Mouse (Mus musculus): ENCODE data around the gene Dst. TPM values are rescaled to one million over a fixed set of nuclear protein-coding genes. Genes with fewer than 3 reads are reported as not detected.

Gene Dst
- polyA plus RNA-seq, 1 experiment from 2014 or later = 11.3 TPM

DNA sequence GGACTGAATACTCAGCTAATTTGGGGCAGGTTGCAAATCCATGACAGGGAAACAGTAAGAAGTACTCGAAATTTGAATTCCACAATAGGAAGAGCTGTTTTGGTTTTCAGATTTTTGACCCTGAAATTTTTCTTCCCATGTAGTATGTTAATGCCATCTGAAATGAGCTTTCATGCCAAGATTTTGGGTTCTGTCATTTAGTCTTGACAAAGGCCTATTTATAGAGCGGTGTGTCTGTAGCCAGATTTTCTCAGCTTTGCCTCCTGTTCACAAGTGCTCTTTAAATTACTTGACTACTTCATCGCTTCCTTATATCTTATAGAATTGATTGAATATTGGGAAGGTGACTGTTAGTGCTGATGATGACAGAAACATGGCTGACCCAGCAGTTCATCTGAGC is 27.9 kb downstream of the Dst start:
- WGBS = 89% methylated on average over 3 of the region's 3 CpGs

DNA sequence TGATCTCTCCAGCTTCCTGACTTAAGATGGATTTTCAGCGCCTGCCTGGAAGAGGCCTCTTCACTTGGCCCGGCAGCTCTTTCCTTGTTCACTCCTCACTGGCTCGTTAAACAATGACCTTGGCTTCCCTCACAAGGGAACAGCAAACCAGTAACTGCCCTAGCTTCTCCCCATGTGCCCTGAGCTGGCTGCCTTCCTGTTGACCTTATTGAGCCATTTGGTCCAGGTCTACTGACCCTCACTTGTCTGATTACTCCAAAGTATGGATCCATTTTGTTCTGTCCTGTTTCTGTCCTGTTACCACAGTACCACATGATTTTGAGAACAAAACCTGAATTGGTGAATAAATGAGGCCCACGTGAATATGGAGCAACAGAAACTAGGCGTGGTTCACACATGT is 31.8 kb downstream of the Dst start:
- Histone ChIP-seq H3K27ac (no peak overlapping the region), H3K27me3 (ENCODE audit: poor library complexity, severe bottlenecking) (no peaks in the 10 kb centered on the region), H3K4me3 (no peak overlapping the region), H3K36me3 (replicated peaks) (no peaks in the 10 kb centered on the region), H3K4me1 (no peaks in the 10 kb centered on the region), H3K9me3 (no peaks in the 10 kb centered on the region)
- WGBS = 90% methylated on average over 5 of the region's 5 CpGs
- no peak for DNase-seq (ENCODE audit: extremely low spot score, low spot score)

More for the DNA sequence above, 27.9 kb downstream of the Dst start:
- no peak for DNase-seq (ENCODE audit: extremely low spot score, low spot score)
- Histone ChIP-seq H3K36me3 (replicated peaks) (no peaks in the 10 kb centered on the region), H3K4me3 (no peak overlapping the region), H3K4me1 (peaks cover 16% of the 10 kb centered on the region), H3K27ac (no peak overlapping the region), H3K27me3 (ENCODE audit: poor library complexity, severe bottlenecking) (no peaks in the 10 kb centered on the region), H3K9me3 (no peaks in the 10 kb centered on the region)

DNA sequence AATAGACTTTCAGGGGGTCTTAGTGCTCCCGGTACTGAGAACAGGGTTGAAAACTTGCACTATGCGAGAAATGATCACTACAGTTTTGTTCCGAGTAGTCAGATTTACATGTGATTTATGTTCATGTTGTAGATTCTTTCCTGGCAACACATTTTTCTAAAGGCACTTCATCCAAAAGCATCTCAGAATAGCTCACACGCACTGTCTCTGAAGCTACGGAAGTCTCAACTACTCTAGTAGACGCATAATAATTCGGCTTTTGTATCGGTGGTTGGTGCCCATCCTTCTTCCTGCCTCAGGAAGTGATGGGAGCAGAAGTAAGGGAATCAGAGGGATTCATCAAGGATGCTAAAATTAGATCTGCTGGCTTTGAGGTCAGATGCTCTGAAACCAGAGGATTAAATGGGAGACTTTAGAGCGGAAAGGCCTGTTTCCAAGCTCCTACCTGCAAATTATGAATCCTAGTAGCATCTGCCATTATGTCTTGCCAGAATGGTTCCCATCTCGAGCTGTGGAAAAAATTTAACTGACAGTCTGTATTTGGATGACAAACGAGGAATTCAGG is 32.4 kb downstream of the Dst start:
- no peaks in the 10 kb centered on the region for H3K9me3 ChIP-seq
- H3K4me3 ChIP-seq = no peak overlapping the region
- no peaks in the 10 kb centered on the region for H3K36me3 ChIP-seq (replicated peaks)
- no peak for DNase-seq (ENCODE audit: extremely low spot score, low spot score)
- H3K27me3 ChIP-seq (ENCODE audit: poor library complexity, severe bottlenecking) = no peaks in the 10 kb centered on the region
- WGBS = 87% methylated on average over 11 of the region's 11 CpGs
- no peaks in the 10 kb centered on the region for H3K4me1 ChIP-seq
- H3K27ac ChIP-seq = no peak overlapping the region

DNA sequence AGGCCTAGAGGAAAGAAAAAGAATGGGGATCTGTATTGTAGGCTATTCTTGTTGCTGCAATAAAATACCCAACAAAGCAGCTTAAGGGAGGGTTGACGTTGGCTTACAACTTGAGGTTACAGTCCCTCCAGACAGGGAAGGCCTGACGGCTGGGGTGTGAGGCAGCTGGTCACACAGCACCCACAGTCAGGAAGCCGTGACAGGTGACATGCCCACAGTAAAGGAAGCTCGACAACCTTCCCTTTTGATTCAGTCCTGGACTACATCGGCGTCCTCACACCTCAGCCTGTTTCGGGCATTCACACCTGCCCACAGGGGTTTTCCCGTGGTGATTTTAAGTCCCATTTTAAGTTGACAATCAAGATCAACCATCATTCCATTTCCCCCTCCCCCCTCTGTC is 34.6 kb downstream of the Dst start:
- no peaks in the 10 kb centered on the region for H3K36me3 ChIP-seq (replicated peaks)
- H3K4me1 ChIP-seq = no peaks in the 10 kb centered on the region
- H3K27me3 ChIP-seq (ENCODE audit: poor library complexity, severe bottlenecking) = no peaks in the 10 kb centered on the region
- no peak overlapping the region for H3K4me3 ChIP-seq
- no peak overlapping the region for H3K27ac ChIP-seq
- no peaks in the 10 kb centered on the region for H3K9me3 ChIP-seq
- DNase-seq (ENCODE audit: extremely low spot score, low spot score) = no peak
- 90% methylated on average over 8 of the region's 8 CpGs for WGBS

DNA sequence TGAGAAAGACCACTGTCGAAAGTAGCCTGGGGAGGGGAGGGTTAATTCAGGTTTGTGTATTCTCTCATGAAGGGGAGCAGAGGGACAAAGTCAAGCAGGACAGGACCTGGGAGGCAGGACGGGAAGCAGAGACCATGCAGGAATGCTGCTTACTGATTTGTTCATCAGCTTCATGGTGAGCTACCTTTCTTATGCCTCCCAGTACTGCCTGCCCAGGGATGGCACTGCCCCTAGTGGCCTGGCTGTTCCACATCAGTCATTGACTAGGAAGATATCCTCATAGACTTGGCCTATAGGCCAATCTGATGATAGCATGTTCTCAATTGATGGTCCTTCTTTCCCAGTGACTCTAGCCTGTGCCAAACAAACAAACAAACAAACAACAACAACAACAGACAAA is 35.9 kb downstream of the Dst start:
- Histone ChIP-seq H3K4me1 (no peaks in the 10 kb centered on the region), H3K27ac (no peak overlapping the region), H3K27me3 (ENCODE audit: poor library complexity, severe bottlenecking) (no peaks in the 10 kb centered on the region), H3K36me3 (replicated peaks) (no peaks in the 10 kb centered on the region), H3K4me3 (no peak overlapping the region), H3K9me3 (no peaks in the 10 kb centered on the region)
- no peak for DNase-seq (ENCODE audit: extremely low spot score, low spot score)
- 83% methylated on average over 2 of the region's 2 CpGs for WGBS

DNA sequence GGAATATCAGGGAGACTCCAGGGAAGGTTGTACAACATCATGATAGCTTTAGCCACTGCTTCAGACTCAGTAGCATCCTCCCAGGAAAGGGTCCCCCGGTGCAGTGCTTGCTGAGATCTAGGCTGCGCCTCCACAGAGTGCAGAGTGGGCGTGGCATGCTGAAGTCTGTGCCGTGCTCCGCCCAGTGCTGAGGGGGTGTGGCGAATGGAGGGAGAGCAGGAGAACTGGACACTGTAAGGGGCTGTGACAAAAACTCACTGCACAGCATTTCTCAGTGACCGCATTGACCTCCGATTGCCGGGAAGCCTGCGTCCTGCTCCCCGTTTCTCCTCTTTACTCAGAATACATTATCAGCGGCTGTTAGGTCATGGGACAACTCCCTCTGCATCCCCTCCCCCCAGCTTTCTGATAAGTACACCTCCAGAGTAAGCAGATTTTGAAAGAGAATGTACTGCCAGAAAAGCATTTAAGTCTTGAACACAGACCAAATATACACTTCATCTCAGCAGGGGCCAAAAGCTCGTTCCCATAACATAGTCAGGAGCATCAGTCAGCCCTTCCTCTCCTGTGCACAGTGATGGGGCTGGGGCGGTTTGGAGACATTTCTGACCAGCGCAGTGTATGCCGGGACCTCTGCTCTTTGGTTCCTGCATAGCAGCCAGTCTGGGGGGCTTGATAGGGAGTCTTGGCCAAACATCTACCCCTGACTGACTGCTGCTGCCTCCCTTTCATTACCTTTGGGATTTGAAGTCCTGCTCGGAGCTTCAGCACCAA is 37.1 kb downstream of the Dst start:
- Histone ChIP-seq H3K4me1 (no peaks in the 10 kb centered on the region), H3K9me3 (no peaks in the 10 kb centered on the region), H3K27me3 (ENCODE audit: poor library complexity, severe bottlenecking) (no peaks in the 10 kb centered on the region), H3K27ac (no peak overlapping the region), H3K36me3 (replicated peaks) (no peaks in the 10 kb centered on the region), H3K4me3 (no peak overlapping the region)
- DNase-seq (ENCODE audit: extremely low spot score, low spot score) = no peak
- 80% methylated on average over 17 of the region's 17 CpGs for WGBS

DNA sequence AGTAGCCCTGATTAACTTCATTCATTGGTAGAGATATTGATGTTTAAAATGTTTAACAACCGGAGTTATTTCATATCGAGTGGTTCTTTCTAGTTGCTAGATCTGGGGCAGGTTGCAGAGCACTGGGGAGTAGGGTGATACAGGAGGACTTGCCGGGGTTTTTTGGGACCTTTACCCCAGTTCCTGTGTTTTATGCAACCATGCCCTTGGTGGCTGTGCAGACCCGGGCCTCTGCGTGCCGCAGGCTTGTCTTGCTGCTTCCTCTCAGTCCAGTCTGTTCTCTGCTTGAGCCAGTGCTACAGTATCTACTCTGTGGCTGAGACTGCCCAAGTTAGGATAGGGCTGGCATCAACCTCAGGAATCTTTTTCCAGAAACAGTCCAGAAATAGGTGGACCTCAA is 37.7 kb downstream of the Dst start:
- Histone ChIP-seq H3K27ac (no peak overlapping the region), H3K27me3 (ENCODE audit: poor library complexity, severe bottlenecking) (no peaks in the 10 kb centered on the region), H3K4me1 (no peaks in the 10 kb centered on the region), H3K36me3 (replicated peaks) (no peaks in the 10 kb centered on the region), H3K9me3 (no peaks in the 10 kb centered on the region), H3K4me3 (no peak overlapping the region)
- 91% methylated on average over 6 of the region's 6 CpGs for WGBS
- DNase-seq (ENCODE audit: extremely low spot score, low spot score) = no peak

DNA sequence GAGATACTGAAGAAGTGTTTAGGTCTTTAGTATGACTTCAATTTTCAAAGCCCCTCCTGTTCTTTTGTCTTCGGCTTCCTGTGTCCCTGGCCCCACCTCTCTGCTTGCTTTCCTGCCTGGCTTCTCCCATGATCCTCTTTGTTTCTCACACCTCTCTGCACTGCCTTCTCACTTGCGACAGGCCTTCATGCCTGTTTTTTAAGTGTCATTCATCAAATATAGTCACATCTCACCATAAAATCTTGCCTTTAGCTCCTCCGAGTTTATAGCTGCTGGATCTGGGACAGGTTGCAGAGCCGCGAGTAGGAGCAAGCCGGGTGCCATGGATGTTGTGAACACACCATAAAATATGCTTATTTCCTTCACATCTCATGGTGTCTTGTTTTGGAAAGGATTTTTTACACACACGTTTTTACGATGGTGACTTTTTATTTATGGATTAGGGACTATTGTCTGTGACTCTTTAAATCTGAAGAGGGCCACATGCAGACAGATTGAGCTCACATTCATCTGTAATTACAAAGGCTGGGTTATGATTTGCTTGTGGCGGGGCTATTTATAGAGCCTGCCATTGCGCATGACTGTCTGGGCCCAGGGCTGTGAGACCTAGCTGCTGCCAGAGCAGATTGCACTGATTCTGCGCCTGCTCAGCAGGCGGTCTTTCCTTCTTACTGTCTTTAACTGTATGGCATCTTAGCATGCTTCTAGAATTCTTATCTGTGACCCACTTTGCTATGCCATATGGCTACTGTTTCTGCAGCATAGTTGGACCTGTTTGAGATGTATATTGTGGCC is 38.8 kb downstream of the Dst start:
- H3K4me1 ChIP-seq = no peaks in the 10 kb centered on the region
- 90% methylated on average over 12 of the region's 12 CpGs for WGBS
- DNase-seq (ENCODE audit: extremely low spot score, low spot score) = no peak
- no peaks in the 10 kb centered on the region for H3K9me3 ChIP-seq
- H3K36me3 ChIP-seq (replicated peaks) = no peaks in the 10 kb centered on the region
- no peaks in the 10 kb centered on the region for H3K27me3 ChIP-seq (ENCODE audit: poor library complexity, severe bottlenecking)
- no peak overlapping the region for H3K27ac ChIP-seq
- H3K4me3 ChIP-seq = no peak overlapping the region

DNA sequence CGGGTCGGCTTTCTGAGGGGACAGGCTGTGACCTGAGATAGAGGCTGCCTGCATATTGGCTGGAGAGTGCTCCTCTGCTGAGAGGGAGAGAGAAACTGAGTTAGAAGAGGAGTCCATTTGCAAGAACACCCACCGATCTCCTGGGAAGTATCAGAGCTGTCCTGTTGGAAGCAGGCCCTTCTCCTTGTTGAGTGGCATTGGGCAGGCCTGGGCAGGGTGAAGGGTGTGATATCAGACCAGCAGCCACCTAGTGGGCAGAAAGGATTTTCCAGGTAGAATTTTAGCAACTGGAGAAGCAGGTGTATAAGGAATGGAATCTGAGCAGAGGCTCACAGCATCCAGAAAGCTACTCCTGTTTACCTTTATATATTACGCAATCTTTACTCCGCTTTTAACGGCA is 39.8 kb downstream of the Dst start:
- H3K27ac ChIP-seq = no peak overlapping the region
- no peaks in the 10 kb centered on the region for H3K4me1 ChIP-seq
- no peaks in the 10 kb centered on the region for H3K9me3 ChIP-seq
- no peaks in the 10 kb centered on the region for H3K27me3 ChIP-seq (ENCODE audit: poor library complexity, severe bottlenecking)
- WGBS = 91% methylated on average over 6 of the region's 6 CpGs
- no peak for DNase-seq (ENCODE audit: extremely low spot score, low spot score)
- no peak overlapping the region for H3K4me3 ChIP-seq
- H3K36me3 ChIP-seq (replicated peaks) = no peaks in the 10 kb centered on the region

DNA sequence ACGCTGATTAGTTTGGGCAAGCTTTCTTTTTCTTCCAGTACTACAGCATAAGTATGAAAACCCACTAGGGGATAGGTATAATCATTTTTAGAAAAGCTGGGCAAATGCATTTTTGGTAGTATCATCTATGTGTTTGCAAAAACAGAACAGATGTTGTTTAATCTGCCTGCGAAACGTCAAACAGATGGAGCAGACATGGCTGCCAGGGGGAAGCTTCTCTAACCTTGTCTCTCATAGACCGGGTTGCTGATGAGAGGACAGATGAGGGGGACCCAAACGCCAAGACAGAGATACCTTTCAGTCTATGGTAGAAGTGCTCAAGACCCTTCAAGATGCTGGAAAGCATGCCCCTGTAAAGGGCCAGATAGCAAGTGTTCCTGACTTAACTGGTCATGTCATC is 40.5 kb downstream of the Dst start:
- no peaks in the 10 kb centered on the region for H3K4me1 ChIP-seq
- H3K36me3 ChIP-seq (replicated peaks) = no peaks in the 10 kb centered on the region
- no peak for DNase-seq (ENCODE audit: extremely low spot score, low spot score)
- H3K27me3 ChIP-seq (ENCODE audit: poor library complexity, severe bottlenecking) = no peaks in the 10 kb centered on the region
- H3K4me3 ChIP-seq = no peak overlapping the region
- no peak overlapping the region for H3K27ac ChIP-seq
- H3K9me3 ChIP-seq = no peaks in the 10 kb centered on the region
- 90% methylated on average over 5 of the region's 5 CpGs for WGBS

DNA sequence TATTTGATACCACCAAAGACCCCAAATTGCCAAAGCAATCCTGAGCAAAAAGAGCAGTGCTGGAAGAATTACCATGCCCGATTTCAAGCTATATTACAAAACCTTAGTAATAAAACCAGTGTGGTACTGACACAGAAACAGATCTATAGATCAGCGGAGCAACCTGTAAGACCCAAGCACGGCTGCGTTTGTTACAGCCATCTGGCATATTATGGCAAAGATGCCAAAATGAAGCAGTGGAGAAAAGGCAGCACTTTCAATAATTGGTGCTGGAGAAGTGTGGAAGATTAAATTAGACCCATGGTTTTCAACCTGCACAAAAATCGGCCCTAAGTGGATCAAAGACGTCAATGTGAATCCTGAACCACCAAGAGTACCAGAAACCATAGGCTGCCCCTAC is 47.6 kb downstream of the Dst start:
- WGBS = 95% methylated on average over 6 of the region's 6 CpGs
- Histone ChIP-seq H3K4me3 (no peak overlapping the region), H3K36me3 (replicated peaks) (no peaks in the 10 kb centered on the region), H3K4me1 (no peaks in the 10 kb centered on the region), H3K27me3 (ENCODE audit: poor library complexity, severe bottlenecking) (no peaks in the 10 kb centered on the region), H3K27ac (no peak overlapping the region), H3K9me3 (no peaks in the 10 kb centered on the region)
- DNase-seq (ENCODE audit: extremely low spot score, low spot score) = no peak

DNA sequence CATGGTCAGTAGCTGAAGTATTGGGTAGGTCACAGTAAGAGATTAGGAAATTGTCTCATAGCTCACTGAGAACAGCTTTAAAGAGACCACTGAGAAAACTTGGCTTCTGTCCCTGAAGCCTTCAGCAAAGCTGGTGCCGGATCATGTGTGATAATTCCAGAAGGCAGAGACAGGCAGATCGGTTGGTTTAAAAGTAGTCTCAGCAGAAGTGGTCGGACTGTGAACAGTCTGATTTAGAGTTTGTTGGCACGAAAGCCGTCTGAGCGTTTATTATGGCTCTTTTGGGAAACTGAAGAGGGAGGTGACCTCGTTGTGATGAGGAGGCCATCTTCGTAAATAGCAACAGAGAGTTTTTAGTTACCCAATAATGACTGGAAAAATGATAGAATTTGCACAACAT is 52.4 kb downstream of the Dst start:
- Histone ChIP-seq H3K9me3 (no peaks in the 10 kb centered on the region), H3K27ac (no peak overlapping the region), H3K4me1 (no peaks in the 10 kb centered on the region), H3K4me3 (no peak overlapping the region), H3K27me3 (ENCODE audit: poor library complexity, severe bottlenecking) (no peaks in the 10 kb centered on the region), H3K36me3 (replicated peaks) (no peaks in the 10 kb centered on the region)
- WGBS = 95% methylated on average over 8 of the region's 8 CpGs
- DNase-seq (ENCODE audit: extremely low spot score, low spot score) = no peak

DNA sequence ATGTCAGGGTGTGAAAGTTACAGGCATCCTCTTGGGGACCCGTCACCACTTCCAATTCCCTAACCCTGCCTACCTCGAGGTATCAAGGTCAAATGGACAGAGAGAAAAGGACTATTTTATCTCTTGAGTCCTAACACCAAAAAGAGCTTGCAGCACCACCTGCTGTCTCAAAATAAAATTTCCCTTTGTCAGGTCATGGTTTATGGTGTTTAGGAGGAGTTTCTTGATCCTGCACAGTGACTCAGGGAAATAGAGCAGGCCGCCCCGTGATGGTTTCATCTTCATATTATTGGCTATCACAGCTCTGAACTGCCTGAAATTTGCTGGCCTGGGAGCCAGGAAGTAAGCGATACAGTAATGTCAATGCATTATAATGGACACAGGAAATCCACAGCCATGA is 56.6 kb downstream of the Dst start:
- WGBS = 67% methylated on average over 5 of the region's 5 CpGs
- DNase-seq (ENCODE audit: extremely low spot score, low spot score) = no peak

More for the DNA sequence above, 56.6 kb downstream of the Dst start:
- Histone ChIP-seq H3K27ac (no peak overlapping the region), H3K9me3 (no peaks in the 10 kb centered on the region), H3K36me3 (replicated peaks) (no peaks in the 10 kb centered on the region), H3K4me1 (peaks cover 21% of the 10 kb centered on the region), H3K27me3 (ENCODE audit: poor library complexity, severe bottlenecking) (no peaks in the 10 kb centered on the region), H3K4me3 (no peak overlapping the region)
